Mouse (Mus musculus) lung, postnatal 36 days (tissue): ENCODE data around the gene Olfr1226.
"Not testable (repeated sequence)": the region's sequence is repeated elsewhere in the genome, so short reads cannot be mapped to it uniquely, and the experiment has no call there.

Source experiments
- DNase-seq: peaks from one replicate; pipeline ENCODE4 v3.0.0; 2022; ENCODE audit warnings: mixed read lengths

The Olfr1226 gene

GRCm38 (mm10) chr2:89199948-89200347 is at the start of gene Olfr1226:
Gene Olfr1226, minus strand, starts transcription at chr2:89200048.
- no peak for DNase-seq

GRCm38 (mm10) chr2:89196325-89196982 is 3.4 kb downstream of the Olfr1226 start:
- no peak for DNase-seq

GRCm38 (mm10) chr2:89174569-89174968 is 25.3 kb downstream of the Olfr1226 start, which contains the start of gene Olfr1225:
Gene Olfr1225, minus strand, starts transcription at chr2:89174669.
- no peak for DNase-seq

- not testable (repeated sequence) for DNase-seq
These were observed 35.1 kb downstream of the Olfr1226 start for GRCm38 (mm10) chr2:89164711-89165110.

GRCm38 (mm10) chr2:89163991-89164390 is 35.9 kb downstream of the Olfr1226 start, which contains the start of gene Olfr1224-ps1:
Gene Olfr1224-ps1, minus strand, starts transcription at chr2:89164091.
- DNase-seq: not testable (repeated sequence)

GRCm38 (mm10) chr2:89151460-89151859 is 48.4 kb downstream of the Olfr1226 start, which contains the start of gene Olfr1223:
Gene Olfr1223, minus strand, starts transcription at chr2:89151560.
- no peak for DNase-seq
